Mouse (Mus musculus) kidney, embryonic 15.5 days (tissue): ENCODE data around the gene M6pr. TPM values are rescaled to one million over a fixed set of nuclear protein-coding genes. Genes with fewer than 3 reads are reported as not detected.

Experiments used
- ATAC-seq: fragments of 200-750 bp; cut with Nextera tagmentation; replicated peaks from 2 replicates; pipeline ENCODE4 v1.8.0; 2017; ENCODE audit warnings: moderate TSS enrichment; ENCODE audit not compliant: low FRiP score
- H3K27ac ChIP-seq: fragments of 300-500 bp; sonication (generic); 2 replicates; pipeline ENCODE4 v1.5.1; 2015; ENCODE audit warnings: mild to moderate bottlenecking, inconsistent platforms
- H3K27me3 ChIP-seq: fragments of 300-500 bp; sonication (generic); 2 replicates; pipeline ENCODE4 v1.6.1; 2015; ENCODE audit warnings: inconsistent platforms
- H3K36me3 ChIP-seq: fragments of 300-500 bp; sonication (generic); 2 replicates; pipeline ENCODE4 v1.6.1; 2015; ENCODE audit warnings: inconsistent platforms
- H3K4me1 ChIP-seq: fragments of 300-500 bp; sonication (generic); 2 replicates; pipeline ENCODE4 v1.6.1; 2015; ENCODE audit warnings: inconsistent platforms
- H3K4me2 ChIP-seq: fragments of 300-500 bp; sonication (generic); 2 replicates; pipeline ENCODE4 v1.6.1; 2015; ENCODE audit warnings: moderate library complexity, mild to moderate bottlenecking, inconsistent platforms
- H3K4me3 ChIP-seq: fragments of 300-500 bp; sonication (generic); replicated peaks from 2 replicates; pipeline ENCODE4 v1.5.1; 2015; ENCODE audit warnings: mild to moderate bottlenecking, inconsistent platforms
- H3K9ac ChIP-seq: fragments of 300-500 bp; sonication (generic); 2 replicates; pipeline ENCODE4 v1.6.1; 2015; ENCODE audit warnings: mild to moderate bottlenecking, inconsistent platforms
- H3K9me3 ChIP-seq: fragments of 300-500 bp; sonication (generic); replicated peaks from 2 replicates; pipeline ENCODE4 v1.6.1; 2016; ENCODE audit warnings: inconsistent platforms
- WGBS: fragments of 180-500 bp; shearing (Covaris S2); methylation state at CpG from one replicate; pipeline ENCODE4 v1.1.7; 2015; ENCODE audit warnings: mixed read lengths; 5-methylcytosine and 5-hydroxymethylcytosine counted together
- polyA plus RNA-seq: library from polyadenylated mRNA; unstranded; fragments of >200 nt; fragmentation: Nextera tagmentation; extraction: Ambion mirVana; gene quantifications from 2 replicates; pipeline ENCODE4 v1.2.1, GENCODE M21; 2015

The M6pr gene
- polyA plus RNA-seq, 1 experiment from 2014 or later: 113 TPM

GRCm38 (mm10) chr6:122290253-122290652 lies 18.3 kb upstream of the M6pr start:
- H3K27me3 ChIP-seq: no peaks in the 10 kb centered on the region
- WGBS: 10% methylated on average over 3 of the region's 3 CpGs
- no peak overlapping the region for H3K4me3 ChIP-seq
- H3K4me2 ChIP-seq: no peak overlapping the region
- peak; percentile 66; the same call in 1 of the 2 replicates for ATAC-seq
- peaks cover 6% of the 10 kb centered on the region for H3K4me1 ChIP-seq
- H3K36me3 ChIP-seq: no peaks in the 10 kb centered on the region
- no peak overlapping the region for H3K9ac ChIP-seq
- peak overlapping the region; percentile 81 for H3K27ac ChIP-seq
- no peaks in the 10 kb centered on the region for H3K9me3 ChIP-seq

- H3K4me2 ChIP-seq: no peak overlapping the region
- H3K4me1 ChIP-seq: peaks cover 6% of the 10 kb centered on the region
- H3K36me3 ChIP-seq: no peaks in the 10 kb centered on the region
- no peaks in the 10 kb centered on the region for H3K9me3 ChIP-seq
- no peaks in the 10 kb centered on the region for H3K27me3 ChIP-seq
- H3K27ac ChIP-seq: no peak overlapping the region
- H3K4me3 ChIP-seq: no peak overlapping the region
- H3K9ac ChIP-seq: no peak overlapping the region
- 88% methylated on average over 2 of the region's 2 CpGs for WGBS
- no peak for ATAC-seq
Measured at GRCm38 (mm10) chr6:122291264-122291663, 17.3 kb upstream of the M6pr start.

- H3K9ac ChIP-seq: no peak overlapping the region
- WGBS: 55% methylated on average over 3 of the region's 3 CpGs
- 0 out of 2 replicates have a peak overlapping the region, but pooled peaks have one; percentile 6 for H3K27ac ChIP-seq
- no peaks in the 10 kb centered on the region for H3K36me3 ChIP-seq
- peaks cover 6% of the 10 kb centered on the region for H3K4me1 ChIP-seq
- H3K4me3 ChIP-seq: no peak overlapping the region
- no peak overlapping the region for H3K4me2 ChIP-seq
- no peaks in the 10 kb centered on the region for H3K27me3 ChIP-seq
- no peak for ATAC-seq
- no peaks in the 10 kb centered on the region for H3K9me3 ChIP-seq
Measured at GRCm38 (mm10) chr6:122291735-122292134, 16.8 kb upstream of the M6pr start.

GRCm38 (mm10) chr6:122292184-122292583 lies 16.3 kb upstream of the M6pr start:
- no peak overlapping the region for H3K4me3 ChIP-seq
- H3K27me3 ChIP-seq: no peaks in the 10 kb centered on the region
- 56% methylated on average over 2 of the region's 2 CpGs for WGBS
- no peak overlapping the region for H3K4me2 ChIP-seq
- H3K36me3 ChIP-seq: no peaks in the 10 kb centered on the region
- H3K9me3 ChIP-seq: no peaks in the 10 kb centered on the region
- no peak overlapping the region for H3K9ac ChIP-seq
- H3K4me1 ChIP-seq: peaks cover 11% of the 10 kb centered on the region
- H3K27ac ChIP-seq: 0 out of 2 replicates have a peak overlapping the region, but pooled peaks have one; percentile 6
- ATAC-seq: no peak

- no peaks in the 10 kb centered on the region for H3K36me3 ChIP-seq
- no peaks in the 10 kb centered on the region for H3K27me3 ChIP-seq
- H3K9ac ChIP-seq: no peak overlapping the region
- ATAC-seq: no peak
- no peak overlapping the region for H3K4me3 ChIP-seq
- no peak overlapping the region for H3K27ac ChIP-seq
- no peak overlapping the region for H3K4me2 ChIP-seq
- 92% methylated on average over 8 of the region's 8 CpGs for WGBS
- H3K9me3 ChIP-seq: no peaks in the 10 kb centered on the region
- peaks cover 16% of the 10 kb centered on the region for H3K4me1 ChIP-seq
Measured at GRCm38 (mm10) chr6:122293121-122293520, 15.4 kb upstream of the M6pr start.

- Histone ChIP-seq H3K9ac (no peak overlapping the region), H3K9me3 (no peaks in the 10 kb centered on the region), H3K4me1 (peaks cover 16% of the 10 kb centered on the region), H3K4me3 (no peak overlapping the region), H3K27me3 (no peaks in the 10 kb centered on the region), H3K4me2 (no peak overlapping the region), H3K27ac (no peak overlapping the region), H3K36me3 (no peaks in the 10 kb centered on the region)
- 74% methylated on average over 9 of the region's 9 CpGs for WGBS
- no peak for ATAC-seq
Measured at GRCm38 (mm10) chr6:122293796-122294195, 14.7 kb upstream of the M6pr start.

GRCm38 (mm10) chr6:122294290-122294689 lies 14.2 kb upstream of the M6pr start:
- H3K4me3 ChIP-seq: no peak overlapping the region
- WGBS: 76% methylated on average over 3 of the region's 3 CpGs
- H3K4me1 ChIP-seq: peaks cover 16% of the 10 kb centered on the region
- H3K4me2 ChIP-seq: no peak overlapping the region
- no peak overlapping the region for H3K27ac ChIP-seq
- no peaks in the 10 kb centered on the region for H3K36me3 ChIP-seq
- H3K9ac ChIP-seq: no peak overlapping the region
- ATAC-seq: no peak
- no peaks in the 10 kb centered on the region for H3K9me3 ChIP-seq
- H3K27me3 ChIP-seq: no peaks in the 10 kb centered on the region

- Histone ChIP-seq H3K27me3 (no peaks in the 10 kb centered on the region), H3K4me2 (no peak overlapping the region), H3K9ac (no peak overlapping the region), H3K4me3 (no peak overlapping the region), H3K27ac (no peak overlapping the region), H3K9me3 (no peaks in the 10 kb centered on the region), H3K36me3 (no peaks in the 10 kb centered on the region), H3K4me1 (peaks cover 11% of the 10 kb centered on the region)
- 66% methylated on average over 9 of the region's 9 CpGs for WGBS
- no peak for ATAC-seq
Measured at GRCm38 (mm10) chr6:122295242-122295641, 13.3 kb upstream of the M6pr start.

GRCm38 (mm10) chr6:122296918-122297278 lies 11.6 kb upstream of the M6pr start:
- 22% methylated on average over 3 of the region's 3 CpGs for WGBS
- no peak for ATAC-seq
- Histone ChIP-seq H3K4me3 (peak overlapping the region; percentile 54), H3K27me3 (no peaks in the 10 kb centered on the region), H3K9me3 (no peaks in the 10 kb centered on the region), H3K36me3 (no peaks in the 10 kb centered on the region), H3K9ac (peak overlapping the region; percentile 50), H3K4me2 (peak overlapping the region; percentile 78), H3K27ac (peak overlapping the region; percentile 81; the same call in 1 of the 2 replicates), H3K4me1 (peaks cover 10% of the 10 kb centered on the region; the same call in 1 of the 2 replicates)

- peak overlapping the region; percentile 50 for H3K9ac ChIP-seq
- H3K36me3 ChIP-seq: no peaks in the 10 kb centered on the region
- 6% methylated on average over 25 of the region's 25 CpGs for WGBS
- peak overlapping the region; percentile 54 for H3K4me3 ChIP-seq
- H3K4me1 ChIP-seq: peaks cover 10% of the 10 kb centered on the region; the same call in 1 of the 2 replicates
- H3K9me3 ChIP-seq: no peaks in the 10 kb centered on the region
- ATAC-seq: peak; percentile 83
- no peaks in the 10 kb centered on the region for H3K27me3 ChIP-seq
- H3K4me2 ChIP-seq: peak overlapping the region; percentile 78
- H3K27ac ChIP-seq: peak overlapping the region; percentile 81
Measured at GRCm38 (mm10) chr6:122297279-122298222, 11.0 kb upstream of the M6pr start.

- H3K36me3 ChIP-seq: no peaks in the 10 kb centered on the region
- WGBS: 49% methylated on average over 4 of the region's 4 CpGs
- ATAC-seq: no peak
- no peak overlapping the region for H3K27ac ChIP-seq
- peaks cover 10% of the 10 kb centered on the region; the same call in 1 of the 2 replicates for H3K4me1 ChIP-seq
- no peak overlapping the region for H3K9ac ChIP-seq
- H3K4me3 ChIP-seq: no peak overlapping the region
- no peaks in the 10 kb centered on the region for H3K9me3 ChIP-seq
- H3K27me3 ChIP-seq: no peaks in the 10 kb centered on the region
- H3K4me2 ChIP-seq: peak overlapping the region; percentile 78
Measured at GRCm38 (mm10) chr6:122298223-122298609, 10.3 kb upstream of the M6pr start.

GRCm38 (mm10) chr6:122299621-122300133 lies 8.8 kb upstream of the M6pr start:
- Histone ChIP-seq H3K27me3 (no peaks in the 10 kb centered on the region), H3K27ac (no peak overlapping the region), H3K4me2 (no peak overlapping the region), H3K9me3 (no peaks in the 10 kb centered on the region), H3K9ac (no peak overlapping the region), H3K36me3 (no peaks in the 10 kb centered on the region), H3K4me1 (peaks cover 10% of the 10 kb centered on the region; the same call in 1 of the 2 replicates), H3K4me3 (no peak overlapping the region)
- 51% methylated on average over 3 of the region's 3 CpGs for WGBS
- no peak for ATAC-seq
